Mouse (Mus musculus) brain, embryonic 14.5 days (tissue): ENCODE measurements around the gene Icam5. TPM values are rescaled to one million over a fixed set of nuclear protein-coding genes. Genes with fewer than 3 reads are reported as not detected.
A peak's percentile ranks its signal among the peaks of the same experiment; 100 is the strongest.
"Not testable (repeated sequence)": the region's sequence is repeated elsewhere in the genome, so short reads cannot be mapped to it uniquely, and the experiment has no call there.

Experiments used
- DNase-seq: peaks from one replicate; pipeline ENCODE4 v3.0.0-alpha.2; 2011; ENCODE audit warnings: low read depth
- CTCF ChIP-seq: fragments of 200-500 bp; IDR thresholded peaks from 2 replicates; pipeline ENCODE4 v1.5.1; 2012; ENCODE audit warnings: inconsistent platforms, mild to moderate bottlenecking, moderate library complexity, borderline replicate concordance; ENCODE audit not compliant: insufficient read depth, insufficient read length; ENCODE audit errors: extremely low read depth
- POLR2A ChIP-seq: fragments of 200-500 bp; IDR thresholded peaks from 2 replicates; pipeline ENCODE4 v1.6.1; 2012; ENCODE audit warnings: mild to moderate bottlenecking, inconsistent platforms, borderline replicate concordance; ENCODE audit not compliant: poor library complexity, insufficient read depth, insufficient read length, severe bottlenecking; ENCODE audit errors: extremely low read depth
- polyA plus RNA-seq: library from polyadenylated mRNA; depleted of rRNA; stranded (reverse); fragments of >200 nt; gene quantifications from 2 replicates; pipeline ENCODE4 v1.2.3, GENCODE M21; 2012

Gene Icam5
- polyA plus RNA-seq, 1 experiment, result 1.0 TPM

GRCm38 (mm10) chr9:21000811-21001210 lies 31.1 kb upstream of the Icam5 start:
- DNase-seq, result no peak
- TF ChIP-seq POLR2A, result no peak
- TF ChIP-seq CTCF, result peak; percentile 30; the same call in 1 of the 2 replicates

DNA sequence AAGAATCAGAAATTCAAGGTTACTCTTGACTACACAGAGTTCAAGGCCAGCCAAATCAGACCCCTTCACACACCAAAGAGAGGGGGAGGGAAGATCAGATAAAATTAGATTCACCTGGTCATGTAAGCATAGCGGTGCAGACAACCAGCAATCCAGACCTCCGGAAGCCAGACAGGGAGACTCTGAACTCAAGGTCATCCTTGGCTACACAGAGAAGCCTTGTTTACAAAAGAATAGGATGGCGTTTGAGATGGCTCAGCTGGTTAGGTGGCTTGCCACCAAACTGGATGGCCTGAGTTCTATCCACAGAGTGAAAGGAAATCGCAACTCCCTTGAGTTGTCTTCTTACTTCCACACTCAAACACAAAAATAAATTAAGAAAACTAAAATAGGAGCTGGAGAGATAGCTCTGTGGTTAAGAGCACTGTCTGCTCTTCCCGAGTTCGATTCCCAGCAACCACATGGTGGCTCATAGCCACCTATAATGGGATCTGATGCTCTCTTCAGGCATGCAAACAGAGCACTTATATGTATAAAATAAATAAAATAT lies 30.1 kb upstream of the Icam5 start:
- TF ChIP-seq CTCF (no peak), POLR2A (no peak)
- DNase-seq, result no peak

DNA sequence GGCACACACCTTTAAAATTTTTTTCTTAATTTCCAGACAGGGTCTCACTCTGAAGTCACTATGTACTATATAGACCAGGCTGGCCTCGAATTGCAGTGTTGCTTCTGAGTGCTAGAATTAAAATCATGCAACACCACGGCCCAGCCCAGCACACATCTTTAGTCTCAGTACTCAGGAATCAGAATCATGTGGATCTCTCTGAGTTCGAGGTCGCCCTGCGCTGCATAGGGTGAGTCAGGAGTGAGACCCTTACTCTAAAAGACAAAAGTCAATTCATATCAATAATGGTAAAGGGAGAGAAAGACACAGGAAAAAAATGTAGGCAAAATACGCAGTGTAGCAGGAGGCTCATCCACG lies 29.6 kb upstream of the Icam5 start:
- TF ChIP-seq POLR2A (no peak), CTCF (no peak)
- DNase-seq, result no peak

GRCm38 (mm10) chr9:21002627-21003551 lies 29.0 kb upstream of the Icam5 start, which contains the start of gene Mrpl4:
Gene Mrpl4, plus strand, starts transcription at chr9:21002738.
- peak; percentile 95 for DNase-seq
- no peak for TF ChIP-seq CTCF
- TF ChIP-seq POLR2A, result peak; percentile 88; the same call in 1 of the 2 replicates

GRCm38 (mm10) chr9:21007313-21007952 lies 24.4 kb upstream of the Icam5 start:
- no peak for DNase-seq
- no peak for TF ChIP-seq CTCF
- no peak for TF ChIP-seq POLR2A

DNA sequence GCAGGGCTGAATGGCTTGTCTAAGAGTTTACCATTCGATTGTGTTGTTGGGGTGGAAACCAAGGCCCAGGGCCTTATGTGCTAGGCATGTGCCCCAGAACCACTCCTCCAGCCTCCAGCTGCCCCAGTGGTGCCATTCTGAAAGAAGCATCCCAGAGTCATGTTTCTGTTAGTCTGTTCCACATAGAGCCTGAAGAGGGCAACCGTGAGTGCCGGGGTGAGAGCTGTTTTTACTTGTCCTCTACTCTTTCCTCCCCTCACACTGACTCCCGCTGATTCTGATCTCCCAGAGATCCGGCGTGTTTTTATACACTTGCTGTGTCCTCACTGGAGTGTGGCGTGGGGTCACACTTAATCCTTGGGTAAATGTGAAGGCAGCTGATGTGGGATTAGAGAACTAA lies 23.9 kb upstream of the Icam5 start:
- DNase-seq, result no peak
- TF ChIP-seq POLR2A (no peak), CTCF (no peak)

DNA sequence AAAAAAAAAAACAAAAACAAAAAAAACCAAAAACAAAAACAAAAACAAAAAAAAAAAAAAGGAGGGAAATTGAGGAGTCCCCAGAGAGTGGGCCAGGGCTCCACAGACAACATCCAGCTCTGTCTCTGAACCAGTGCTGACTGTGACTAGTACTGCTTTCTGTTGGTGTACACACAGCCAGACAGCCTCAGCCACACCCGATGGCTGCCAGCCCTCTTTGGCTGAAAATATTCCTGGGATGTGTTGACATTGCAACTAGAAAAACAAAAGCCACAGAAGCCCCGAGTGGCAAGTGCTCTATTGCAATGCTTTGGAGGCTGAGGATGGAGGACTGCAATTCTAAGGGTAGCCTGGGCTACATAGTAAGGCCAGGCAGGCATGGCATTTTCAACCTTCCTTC lies 21.5 kb upstream of the Icam5 start:
- TF ChIP-seq CTCF (no peak), POLR2A (no peak)
- DNase-seq, result no peak

- not testable (repeated sequence) for DNase-seq
Measured at GRCm38 (mm10) chr9:21010939-21011541, 20.8 kb upstream of the Icam5 start.

GRCm38 (mm10) chr9:21011846-21012312 lies 20.0 kb upstream of the Icam5 start:
- DNase-seq, result no peak
- TF ChIP-seq POLR2A, result no peak
- no peak for TF ChIP-seq CTCF

- no peak for TF ChIP-seq CTCF
- no peak for TF ChIP-seq POLR2A
- no peak for DNase-seq
Measured at GRCm38 (mm10) chr9:21012368-21012767, 19.5 kb upstream of the Icam5 start.

GRCm38 (mm10) chr9:21014691-21015570 lies 16.9 kb upstream of the Icam5 start:
- DNase-seq, result no peak
- no peak for TF ChIP-seq POLR2A
- no peak for TF ChIP-seq CTCF

DNA sequence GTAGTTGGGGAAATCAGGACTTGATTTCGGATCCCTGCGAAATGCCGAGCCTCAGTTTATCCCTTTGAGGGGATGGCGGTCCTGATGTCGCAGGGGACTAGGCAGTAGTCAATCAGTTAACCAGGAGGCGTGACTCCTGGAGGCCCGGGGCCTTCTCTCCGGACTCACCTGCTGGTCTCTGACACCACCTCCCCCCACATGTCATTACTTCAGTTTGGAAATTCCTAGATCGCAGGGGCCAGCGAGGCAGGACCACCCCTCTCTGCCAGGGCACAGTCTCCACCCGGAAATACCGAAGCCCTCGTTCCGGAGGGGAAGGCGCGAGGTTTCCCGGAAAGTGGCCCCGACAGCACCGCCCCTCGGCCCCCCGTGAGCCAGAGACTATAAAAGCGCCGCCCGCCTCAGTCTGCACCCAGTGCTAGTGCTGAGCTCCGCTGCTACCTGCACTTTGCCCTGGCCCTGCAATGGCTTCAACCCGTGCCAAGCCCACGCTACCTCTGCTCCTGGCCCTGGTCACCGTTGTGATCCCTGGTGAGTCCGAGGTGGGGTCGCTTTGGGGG lies 16.2 kb upstream of the Icam5 start, which contains the start of gene Icam1:
Gene Icam1, plus strand, starts transcription at position 415 of the 560 bp plus-strand sequence.
- TF ChIP-seq POLR2A (no peak), CTCF (no peak)
- no peak for DNase-seq
